Mouse (Mus musculus): ENCODE results near the gene Bach2.

GRCm38 (mm10) chr4:32375721-32376526 lies 137.3 kb downstream of the Bach2 start:
- TF ChIP-seq CTCF (IDR thresholded peaks at IDR 0.05; ENCODE audit: control insufficient read depth, insufficient read depth, insufficient read length) (no peak), USF1 (IDR thresholded peaks at IDR 0.05; ENCODE audit: low read depth) (no peak), MAX (IDR thresholded peaks at IDR 0.05) (no peak), MYOG (IDR thresholded peaks at IDR 0.05; ENCODE audit: control insufficient read depth, extremely low read depth, insufficient read length) (no peak)

All from C2C12 (cell line).